Comparison of ENCODE assay signal across 9 mouse cellular contexts in the genomic region with DNA sequence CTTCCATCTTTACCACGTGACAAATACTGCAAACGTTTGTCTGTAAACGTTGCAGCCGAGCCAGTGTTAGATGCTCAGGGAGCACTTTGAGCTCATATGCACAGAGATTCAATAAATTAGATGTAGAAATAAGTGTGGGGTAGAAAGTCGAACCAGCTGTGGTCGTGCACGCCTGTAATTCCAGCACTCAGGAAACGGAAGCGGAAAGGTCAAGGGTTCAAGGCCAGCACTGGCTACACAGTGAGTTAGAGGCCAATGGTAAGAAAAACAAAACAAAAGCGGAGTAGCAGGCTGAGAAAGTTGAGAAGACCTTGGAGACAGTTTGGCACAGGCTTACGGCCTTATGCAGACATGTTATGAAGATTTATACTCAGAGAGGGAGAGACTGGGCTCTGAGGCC.
DNase-seq lines count a peak whose midpoint lies in the region; ATAC-seq lines count a peak whose summit lies in the region.
"Had no signal": no experiment of that assay in that cellular context is flagged by ENCODE, and none has a peak within 500 bp of the region (broad histone marks: within the 10 kb centered on the region; RNA-seq: fewer than 3 reads in every experiment).

No protein-coding gene starts in this region.

- H3K4me3 ChIP-seq in midbrain, embryonic 11.5 days (ENCODE audit: low read depth, low read length) = no peak overlapping the region
- H3K4me3 ChIP-seq in midbrain, embryonic 13.5 days (replicated peaks) = no peak overlapping the region
- H3K4me3 ChIP-seq in embryonic facial prominence, embryonic 11.5 days (ENCODE audit: low read depth, low read length) = no peak overlapping the region
- no peak overlapping the region for H3K4me3 ChIP-seq in forebrain, embryonic 14.5 days (ENCODE audit: low read depth, low read length)
- H3K4me3 ChIP-seq: megakaryocyte, embryonic 14.5 days had no signal

- no peak overlapping the region for H3K27ac ChIP-seq in midbrain, embryonic 11.5 days (ENCODE audit: low read depth, low read length)
- no peak overlapping the region for H3K27ac ChIP-seq in midbrain, embryonic 13.5 days
- H3K27ac ChIP-seq in embryonic facial prominence, embryonic 11.5 days (replicated peaks; ENCODE audit: low read depth, low read length) = no peak overlapping the region
- no peak overlapping the region for H3K27ac ChIP-seq in forebrain, embryonic 14.5 days (ENCODE audit: low read depth, low read length)

- no peaks in the 10 kb centered on the region for H3K27me3 ChIP-seq in midbrain, embryonic 11.5 days (ENCODE audit: control insufficient read depth, insufficient read depth, low read length)
- no peaks in the 10 kb centered on the region for H3K27me3 ChIP-seq in midbrain, embryonic 13.5 days
- no peaks in the 10 kb centered on the region for H3K27me3 ChIP-seq in embryonic facial prominence, embryonic 11.5 days (ENCODE audit: control insufficient read depth, insufficient read depth, low read length)
- H3K27me3 ChIP-seq in forebrain, embryonic 14.5 days (replicated peaks; ENCODE audit: control insufficient read depth, insufficient read depth, low read length) = no peaks in the 10 kb centered on the region
- H3K27me3 ChIP-seq: megakaryocyte, embryonic 14.5 days had no signal

- ATAC-seq in midbrain, embryonic 11.5 days (ENCODE audit: low FRiP score) = no peak
- ATAC-seq in midbrain, embryonic 13.5 days = no peak
- ATAC-seq in embryonic facial prominence, embryonic 11.5 days (replicated peaks; ENCODE audit: insufficient number of reproducible peaks, low FRiP score, low TSS enrichment, low read depth) = 0 out of 2 replicates have a peak, but pooled peaks have one; percentile 25
- ATAC-seq in forebrain, embryonic 14.5 days = no peak

- H3K9ac ChIP-seq in midbrain, embryonic 11.5 days (ENCODE audit: low read length) = no peak overlapping the region
- no peak overlapping the region for H3K9ac ChIP-seq in midbrain, embryonic 13.5 days (replicated peaks)
- no peak overlapping the region for H3K9ac ChIP-seq in embryonic facial prominence, embryonic 11.5 days (replicated peaks; ENCODE audit: low read length)
- no peak overlapping the region for H3K9ac ChIP-seq in forebrain, embryonic 14.5 days (ENCODE audit: low read length)

- no peaks in the 10 kb centered on the region for H3K36me3 ChIP-seq in midbrain, embryonic 11.5 days (ENCODE audit: control insufficient read depth, insufficient read depth, low read length)
- no peaks in the 10 kb centered on the region for H3K36me3 ChIP-seq in midbrain, embryonic 13.5 days
- no peaks in the 10 kb centered on the region for H3K36me3 ChIP-seq in embryonic facial prominence, embryonic 11.5 days (replicated peaks; ENCODE audit: control insufficient read depth, insufficient read depth, low read depth, low read length)
- H3K36me3 ChIP-seq in forebrain, embryonic 14.5 days (ENCODE audit: control insufficient read depth, insufficient read depth, low read length) = no peaks in the 10 kb centered on the region

- 80% methylated on average over 11 of the region's 11 CpGs for WGBS in midbrain, embryonic 11.5 days
- 84% methylated on average over 11 of the region's 11 CpGs for WGBS in midbrain, embryonic 13.5 days
- 28% methylated on average over 11 of the region's 11 CpGs for WGBS in embryonic facial prominence, embryonic 11.5 days
- WGBS in forebrain, embryonic 14.5 days = 88% methylated on average over 11 of the region's 11 CpGs

- no peaks in the 10 kb centered on the region for H3K9me3 ChIP-seq in midbrain, embryonic 11.5 days (ENCODE audit: control insufficient read depth, low read length)
- H3K9me3 ChIP-seq in midbrain, embryonic 13.5 days = no peaks in the 10 kb centered on the region
- H3K9me3 ChIP-seq in embryonic facial prominence, embryonic 11.5 days (replicated peaks; ENCODE audit: control insufficient read depth, low read length) = no peaks in the 10 kb centered on the region
- H3K9me3 ChIP-seq in forebrain, embryonic 14.5 days (replicated peaks; ENCODE audit: control insufficient read depth, low read length) = no peaks in the 10 kb centered on the region

- DNase-seq in midbrain, embryonic 11.5 days (ENCODE audit: low spot score, missing footprints) = peak; percentile 81
- DNase-seq in embryonic facial prominence, embryonic 11.5 days (ENCODE audit: low spot score) = peak; percentile 71
- DNase-seq in kidney, postnatal 4 days = peak; percentile 75 to 83
- DNase-seq in testis, postnatal 10 days (ENCODE audit: low spot score) = peak; percentile 69
- no peak for DNase-seq in layer of hippocampus, postnatal 25 days (ENCODE audit: extremely low spot score in 1 of 2, low spot score in 1 of 2)
- DNase-seq in forebrain, embryonic 14.5 days (ENCODE audit: low spot score) = no peak
- DNase-seq in cerebellum, adult 11 months = no peak

- H3K4me2 ChIP-seq in midbrain, embryonic 11.5 days = no peak overlapping the region
- no peak overlapping the region for H3K4me2 ChIP-seq in midbrain, embryonic 13.5 days (replicated peaks)
- no peak overlapping the region for H3K4me2 ChIP-seq in embryonic facial prominence, embryonic 11.5 days (ENCODE audit: low read depth, low read length)
- no peak overlapping the region for H3K4me2 ChIP-seq in forebrain, embryonic 14.5 days (ENCODE audit: low read length)

- no peaks in the 10 kb centered on the region for H3K4me1 ChIP-seq in midbrain, embryonic 11.5 days (ENCODE audit: control insufficient read depth, insufficient read depth, low read length)
- no peaks in the 10 kb centered on the region for H3K4me1 ChIP-seq in midbrain, embryonic 13.5 days (replicated peaks)
- no peaks in the 10 kb centered on the region; the same call in 1 of the 2 replicates for H3K4me1 ChIP-seq in embryonic facial prominence, embryonic 11.5 days (ENCODE audit: control insufficient read depth, insufficient read depth, low read length)
- no peaks in the 10 kb centered on the region for H3K4me1 ChIP-seq in forebrain, embryonic 14.5 days (ENCODE audit: control insufficient read depth, insufficient read depth, low read length)
- H3K4me1 ChIP-seq: megakaryocyte, embryonic 14.5 days had no signal

Comparison
In these comparisons a context has a peak if more than half of its experiments do, and no peak if none do; other contexts are left out.
1. DNase-seq: peak in midbrain, embryonic 11.5 days (single experiment), embryonic facial prominence, embryonic 11.5 days (single experiment), kidney, postnatal 4 days (2 of 2) and testis, postnatal 10 days (single experiment); none in layer of hippocampus, postnatal 25 days (0 of 2), forebrain, embryonic 14.5 days (single experiment) and cerebellum, adult 11 months (single experiment).